Mouse (Mus musculus): ENCODE results near the gene Actb. TPM values are rescaled to one million over a fixed set of nuclear protein-coding genes. Genes with fewer than 3 reads are reported as not detected.
A peak's percentile ranks its signal among the peaks of the same experiment; 100 is the strongest.
"Not testable (repeated sequence)": the region's sequence is repeated elsewhere in the genome, so short reads cannot be mapped to it uniquely, and the experiment has no call there.

The Actb gene
- polyA plus RNA-seq, 1 experiment from 2014 or later, result 2,926 TPM

- DNase-seq (ENCODE audit: low read depth, low spot score) (no peak), ATAC-seq (no peak)
- POLR2A ChIA-PET, result no interaction called here
- CTCF ChIA-PET, result no interaction called here
- in situ Hi-C loops (cut with MboI; ENCODE audit: low pct_unique_long_range_greater_than_20kb), result no loop called here
- TF ChIP-seq CTCF (IDR thresholded peaks at IDR 0.05), result no peak
- H3K27me3 ChIP-seq, result no peaks in the 10 kb centered on the region
These were observed 8.2 kb downstream of the Actb start for GRCm38 (mm10) chr5:142898316-142898715.

GRCm38 (mm10) chr5:142897568-142898248 is 8.8 kb downstream of the Actb start:
- ATAC-seq (no peak), DNase-seq (ENCODE audit: low read depth, low spot score) (no peak)
- no peak for TF ChIP-seq CTCF (IDR thresholded peaks at IDR 0.05)
- in situ Hi-C loops (cut with MboI; ENCODE audit: low pct_unique_long_range_greater_than_20kb), result no loop called here
- ChIA-PET CTCF (interaction anchor here (0.9 to 1.1 kb wide), 2 partner anchors 17 to 19 kb away, joined by 3 read pairs; no protein-coding TSS in a partner anchor), POLR2A (interaction anchor here (1.4 kb wide), 1 partner anchor 8 kb away, joined by 3 read pairs; no protein-coding TSS in a partner anchor)
- no peaks in the 10 kb centered on the region for H3K27me3 ChIP-seq

DNA sequence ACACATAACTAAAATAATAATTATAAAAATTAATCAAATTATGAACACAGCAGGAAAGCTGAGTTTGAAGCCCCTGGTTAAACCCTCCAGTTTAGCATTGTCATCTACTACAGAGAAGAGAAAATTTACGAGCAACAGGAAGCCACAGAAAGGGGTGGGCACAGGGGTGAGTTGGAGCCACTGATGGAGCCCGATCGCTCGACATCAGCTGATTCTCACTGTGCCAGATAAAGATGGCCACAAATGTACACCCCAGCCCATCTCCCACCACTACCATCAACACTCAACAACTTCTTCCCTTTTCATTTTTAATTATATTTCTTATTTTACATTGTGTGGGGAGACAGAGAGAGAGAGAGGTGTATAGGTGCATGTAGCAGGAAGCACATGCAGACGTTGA is 9.8 kb downstream of the Actb start:
- CTCF ChIA-PET, result interaction anchor here (1.3 to 2.4 kb wide), 3 partner anchors 8 to 40 kb away, joined by 3 to 12 read pairs (median 9); partner anchors contain the start of gene Actb
- no peak for DNase-seq (ENCODE audit: low read depth, low spot score)
- ATAC-seq, result no peak
- in situ Hi-C loops (cut with MboI; ENCODE audit: low pct_unique_long_range_greater_than_20kb), result no loop called here
- no peaks in the 10 kb centered on the region for H3K27me3 ChIP-seq
- TF ChIP-seq CTCF (IDR thresholded peaks at IDR 0.05), result no peak
- POLR2A ChIA-PET, result interaction anchor here (1.4 to 2.0 kb wide), 2 partner anchors 9 to 78 kb away, joined by 3 to 6 read pairs; no protein-coding TSS in a partner anchor

DNA sequence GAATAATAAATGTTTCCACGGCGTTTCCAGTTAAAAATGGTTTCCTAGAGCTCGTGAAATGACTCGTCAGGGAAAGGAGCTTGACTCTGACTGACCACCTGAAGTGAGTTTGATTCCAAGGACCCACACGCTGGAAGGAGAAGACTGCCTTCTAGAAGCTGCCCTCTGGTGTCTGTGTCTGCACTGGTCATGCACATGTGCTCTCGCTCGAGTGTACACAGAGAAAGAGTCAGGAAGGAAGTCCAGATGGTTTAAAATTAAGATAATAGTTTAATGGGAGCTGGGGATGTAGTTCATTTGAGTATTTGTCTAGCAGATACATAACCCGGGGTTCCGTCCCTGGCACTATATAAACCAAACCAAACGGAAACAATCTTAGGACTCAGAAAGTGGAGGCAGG is 10.4 kb downstream of the Actb start:
- ATAC-seq (no peak), DNase-seq (ENCODE audit: low read depth, low spot score) (no peak)
- in situ Hi-C loops (cut with MboI; ENCODE audit: low pct_unique_long_range_greater_than_20kb), result no loop called here
- ChIA-PET CTCF (interaction anchor here (1.3 to 2.4 kb wide), 3 partner anchors 9 to 40 kb away, joined by 3 to 12 read pairs (median 9); partner anchors contain the start of gene Actb), POLR2A (interaction anchor here (1.2 to 2.0 kb wide), 3 partner anchors 8 to 77 kb away, joined by 4 to 6 read pairs (median 5); no protein-coding TSS in a partner anchor)
- no peak for TF ChIP-seq CTCF (IDR thresholded peaks at IDR 0.05)
- H3K27me3 ChIP-seq, result no peaks in the 10 kb centered on the region

DNA sequence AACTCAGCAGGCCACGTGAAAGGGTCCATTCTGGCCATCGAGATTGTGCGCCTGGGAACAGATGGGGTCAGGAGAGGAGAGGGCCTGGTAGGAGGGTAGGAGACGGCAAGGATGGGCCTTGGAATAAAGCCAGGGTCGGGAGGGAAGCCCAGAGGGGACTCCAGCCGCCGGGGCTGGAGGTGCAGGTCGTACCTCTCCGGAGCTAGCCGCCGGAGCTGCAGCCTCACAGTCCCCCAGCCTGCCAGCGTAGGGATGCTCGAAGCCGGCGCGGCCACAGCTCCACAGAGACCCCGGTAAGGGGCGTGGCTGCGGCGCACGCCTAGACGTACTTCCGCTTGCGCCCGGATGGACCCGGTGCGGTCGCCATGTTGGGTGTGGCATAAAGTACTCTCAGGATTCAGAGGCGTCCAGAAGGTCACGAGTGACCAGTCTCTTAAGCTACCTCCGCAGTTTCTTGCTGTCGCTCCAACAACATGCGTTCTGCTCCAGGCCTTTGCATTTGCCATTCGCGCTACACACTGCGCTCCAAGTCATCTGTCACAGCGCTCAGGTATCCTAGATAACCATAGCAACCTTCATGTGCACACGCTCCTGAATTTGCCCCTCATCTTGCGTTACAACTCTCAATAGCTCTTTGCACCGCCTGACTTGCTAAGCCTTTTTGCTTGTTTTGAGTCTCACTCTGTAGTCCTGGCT is 11.5 kb downstream of the Actb start, which contains the start of gene Fbxl18:
Gene Fbxl18, minus strand, starts transcription at position 504 of the 696 bp plus-strand sequence.
- no peaks in the 10 kb centered on the region for H3K27me3 ChIP-seq
- CTCF ChIA-PET, result interaction anchor here (0.7 to 2.7 kb wide), 8 partner anchors 9 to 172 kb away, joined by 3 to 12 read pairs (median 6); partner anchors contain the start of gene Actb
- in situ Hi-C loops (cut with MboI; ENCODE audit: low pct_unique_long_range_greater_than_20kb), result no loop called here
- no peak for TF ChIP-seq CTCF (IDR thresholded peaks at IDR 0.05)
- POLR2A ChIA-PET, result interaction anchor here (0.6 to 2.5 kb wide), 7 partner anchors 9 to 358 kb away, joined by 3 to 17 read pairs (median 4); partner anchors contain the start of gene Actb
- peak; percentile 57 for ATAC-seq
- no peak for DNase-seq (ENCODE audit: low read depth, low spot score)

GRCm38 (mm10) chr5:142891396-142891795 is 15.2 kb downstream of the Actb start:
- no peak for DNase-seq (ENCODE audit: low read depth, low spot score)
- in situ Hi-C loops (cut with MboI; ENCODE audit: low pct_unique_long_range_greater_than_20kb), result no loop called here
- no peak for TF ChIP-seq CTCF (IDR thresholded peaks at IDR 0.05)
- ATAC-seq, result no peak
- no peaks in the 10 kb centered on the region for H3K27me3 ChIP-seq
- ChIA-PET POLR2A (interaction anchor here (0.6 kb wide), 1 partner anchor 36 kb away, joined by 3 read pairs; no protein-coding TSS in a partner anchor), CTCF (no interaction called here)

DNA sequence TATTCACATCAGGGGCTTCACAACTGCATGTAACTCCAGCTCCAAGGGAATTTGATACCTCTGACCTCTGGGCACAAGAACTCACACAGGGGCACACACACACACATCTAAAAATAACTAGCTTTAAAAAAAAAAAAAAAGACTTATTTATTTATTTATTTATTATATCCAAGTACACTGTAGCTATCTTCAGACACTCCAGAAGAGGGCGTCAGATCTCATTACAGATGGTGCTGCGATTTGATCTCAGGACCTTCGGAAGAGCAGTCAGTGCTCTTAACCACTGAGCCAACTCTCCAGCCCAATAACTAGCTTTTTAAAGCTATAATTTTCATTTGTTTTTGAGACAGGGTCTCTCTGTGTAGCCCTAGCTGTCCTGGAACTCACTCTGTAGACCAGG is 19.0 kb downstream of the Actb start:
- not testable (repeated sequence) for DNase-seq (ENCODE audit: low read depth, low spot score); H3K27me3 ChIP-seq; ATAC-seq
- in situ Hi-C loops (cut with MboI; ENCODE audit: low pct_unique_long_range_greater_than_20kb), result loop anchor here (5.0 kb wide), 2 partner anchors 45 to 150 kb away; no protein-coding TSS in a partner anchor
- CTCF ChIA-PET, result interaction anchor here (0.7 to 2.1 kb wide), 5 partner anchors 8 to 48 kb away, joined by 3 to 6 read pairs (median 5); no protein-coding TSS in a partner anchor
- POLR2A ChIA-PET, result interaction anchor here (1.6 kb wide), 1 partner anchor 18 kb away, joined by 4 read pairs; no protein-coding TSS in a partner anchor

DNA sequence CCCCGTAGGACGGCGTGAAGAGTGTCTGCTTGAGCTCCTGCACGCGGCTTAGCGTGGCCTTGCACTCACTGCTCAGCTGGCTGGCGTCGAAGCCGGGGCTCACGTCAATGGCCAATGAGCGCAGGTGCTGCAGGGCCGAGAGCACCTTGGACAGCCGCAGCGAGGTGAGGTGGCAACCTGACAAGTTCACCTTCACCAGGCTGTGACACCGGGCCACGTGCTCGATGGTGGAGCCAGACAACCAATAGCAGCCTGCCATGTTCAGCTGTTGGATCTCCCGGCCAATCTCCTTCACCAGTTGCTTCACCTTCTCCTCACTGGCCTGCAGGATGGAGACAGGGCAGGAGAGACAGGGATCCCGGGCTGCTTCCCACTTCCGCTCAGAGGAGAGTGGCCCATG is 19.8 kb downstream of the Actb start:
- POLR2A ChIA-PET, result interaction anchor here (1.0 kb wide), 1 partner anchor 18 kb away, joined by 3 read pairs; no protein-coding TSS in a partner anchor
- in situ Hi-C loops (cut with MboI; ENCODE audit: low pct_unique_long_range_greater_than_20kb), result loop anchor here (5.0 kb wide), 2 partner anchors 46 to 151 kb away; no protein-coding TSS in a partner anchor
- H3K27me3 ChIP-seq, result no peaks in the 10 kb centered on the region
- ATAC-seq (no peak), DNase-seq (ENCODE audit: low read depth, low spot score) (no peak)
- CTCF ChIA-PET, result interaction anchor here (0.6 to 2.1 kb wide), 5 partner anchors 8 to 49 kb away, joined by 3 to 6 read pairs (median 5); partner anchors contain the start of gene Fbxl18
- no peak for TF ChIP-seq CTCF (IDR thresholded peaks at IDR 0.05)

- in situ Hi-C loops (cut with MboI; ENCODE audit: low pct_unique_long_range_greater_than_20kb), result loop anchor here (5.0 kb wide), 2 partner anchors 46 to 151 kb away; no protein-coding TSS in a partner anchor
- H3K27me3 ChIP-seq, result no peaks in the 10 kb centered on the region
- CTCF ChIA-PET, result interaction anchor here (0.6 to 2.1 kb wide), 3 partner anchors 9 to 50 kb away, joined by 3 to 6 read pairs (median 5); partner anchors contain the start of gene Fbxl18
- ATAC-seq, result no peak
- no peak for TF ChIP-seq CTCF (IDR thresholded peaks at IDR 0.05)
- DNase-seq (ENCODE audit: low read depth, low spot score), result no peak
- POLR2A ChIA-PET, result interaction anchor here (1.0 kb wide), 1 partner anchor 18 kb away, joined by 3 read pairs; no protein-coding TSS in a partner anchor
These were observed 20.4 kb downstream of the Actb start for GRCm38 (mm10) chr5:142886181-142886580.

DNA sequence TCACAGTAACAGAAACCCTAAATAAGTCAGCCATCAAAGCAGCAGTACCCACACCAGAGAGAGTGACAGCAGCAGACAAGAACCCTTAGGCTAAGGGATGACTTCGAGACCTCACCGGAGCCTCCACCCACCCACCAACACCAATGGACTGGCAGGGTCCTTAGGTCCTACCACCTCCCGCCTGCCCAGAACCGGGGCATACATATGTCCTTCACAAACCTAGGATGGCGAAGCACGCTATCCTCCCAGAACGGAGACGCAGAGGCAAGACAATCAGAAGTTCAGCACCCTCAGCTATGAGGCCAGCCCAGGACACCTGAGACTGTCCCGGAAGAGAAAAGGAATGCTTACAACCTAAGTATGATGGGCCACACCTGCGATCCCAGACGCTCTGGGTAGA is 24.1 kb downstream of the Actb start:
- no peak for ATAC-seq
- in situ Hi-C loops (cut with MboI; ENCODE audit: low pct_unique_long_range_greater_than_20kb), result no loop called here
- TF ChIP-seq CTCF (IDR thresholded peaks at IDR 0.05), result no peak
- ChIA-PET CTCF (interaction anchor here (0.9 kb wide), 1 partner anchor 49 kb away, joined by 5 read pairs; no protein-coding TSS in a partner anchor), POLR2A (no interaction called here)
- DNase-seq (ENCODE audit: low read depth, low spot score), result no peak
- H3K27me3 ChIP-seq, result no peaks in the 10 kb centered on the region
